Mouse (Mus musculus) myocyte (in vitro differentiated cells): ENCODE data around the gene Camk2b.
"Not testable (repeated sequence)": the region's sequence is repeated elsewhere in the genome, so short reads cannot be mapped to it uniquely, and the experiment has no call there.

Source experiments
- MYOG ChIP-seq, 3 experiments: IDR thresholded peaks; one replicate each; pipeline ENCODE4 v1.6.1; 2011; ENCODE audit warnings: control low read depth in 2 of 3, low read depth in 2 of 3, mild to moderate bottlenecking in 2 of 3; ENCODE audit not compliant: insufficient read length in 2 of 3, control insufficient read depth in 1 of 3, insufficient read depth in 1 of 3
- POLR2A ChIP-seq: IDR thresholded peaks from one replicate; pipeline ENCODE4 v1.6.1; 2011; ENCODE audit warnings: low read depth, mild to moderate bottlenecking, control low read depth, moderate library complexity; ENCODE audit not compliant: insufficient read length
- POLR2AphosphoS2 ChIP-seq: IDR thresholded peaks from one replicate; pipeline ENCODE4 v1.6.1; 2011; ENCODE audit warnings: low read depth, control low read depth; ENCODE audit not compliant: insufficient read length
- TCF12 ChIP-seq: IDR thresholded peaks from one replicate; pipeline ENCODE4 v1.6.1; 2011; ENCODE audit warnings: mild to moderate bottlenecking, control low read depth; ENCODE audit not compliant: poor library complexity, insufficient read depth, severe bottlenecking
- USF1 ChIP-seq: IDR thresholded peaks from one replicate; pipeline ENCODE4 v1.6.1; 2011; ENCODE audit warnings: low read depth, mild to moderate bottlenecking, control low read depth, moderate library complexity

DNA sequence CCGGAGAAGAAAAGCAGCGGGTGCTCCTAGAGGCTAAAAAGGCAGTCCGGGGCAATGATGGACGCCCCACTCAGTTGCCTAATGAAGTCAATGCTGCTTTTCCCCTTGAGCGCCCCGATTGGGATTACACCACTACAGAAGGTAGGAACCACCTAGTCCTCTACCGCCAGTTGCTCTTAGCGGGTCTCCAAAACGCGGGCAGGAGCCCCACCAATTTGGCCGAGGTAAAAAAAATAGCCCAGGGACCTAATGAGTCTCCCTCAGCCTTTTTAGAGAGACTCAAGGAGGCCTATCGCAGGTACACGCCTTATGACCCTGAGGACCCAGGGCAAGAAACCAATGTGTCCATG is 58.4 kb downstream of the Camk2b start:
- not testable (repeated sequence) for TF ChIP-seq POLR2A; USF1; MYOG (IDR thresholded peaks at IDR 0.05; ENCODE audit: control insufficient read depth in 1 of 3, insufficient read depth in 1 of 3, insufficient read length in 2 of 3, low read depth in 2 of 3); TCF12; POLR2AphosphoS2
